Mouse (Mus musculus) myocyte (in vitro differentiated cells): ENCODE data around the gene Ttc39d.

Experiments
- MYOG ChIP-seq, 3 experiments: IDR thresholded peaks; one replicate each; pipeline ENCODE4 v1.6.1; 2011; ENCODE audit warnings: control low read depth in 2 of 3, low read depth in 2 of 3, mild to moderate bottlenecking in 2 of 3; ENCODE audit not compliant: insufficient read length in 2 of 3, control insufficient read depth in 1 of 3, insufficient read depth in 1 of 3
- POLR2A ChIP-seq: IDR thresholded peaks from one replicate; pipeline ENCODE4 v1.6.1; 2011; ENCODE audit warnings: low read depth, mild to moderate bottlenecking, control low read depth, moderate library complexity; ENCODE audit not compliant: insufficient read length
- POLR2AphosphoS2 ChIP-seq: IDR thresholded peaks from one replicate; pipeline ENCODE4 v1.6.1; 2011; ENCODE audit warnings: low read depth, control low read depth; ENCODE audit not compliant: insufficient read length
- TCF12 ChIP-seq: IDR thresholded peaks from one replicate; pipeline ENCODE4 v1.6.1; 2011; ENCODE audit warnings: mild to moderate bottlenecking, control low read depth; ENCODE audit not compliant: poor library complexity, insufficient read depth, severe bottlenecking

DNA sequence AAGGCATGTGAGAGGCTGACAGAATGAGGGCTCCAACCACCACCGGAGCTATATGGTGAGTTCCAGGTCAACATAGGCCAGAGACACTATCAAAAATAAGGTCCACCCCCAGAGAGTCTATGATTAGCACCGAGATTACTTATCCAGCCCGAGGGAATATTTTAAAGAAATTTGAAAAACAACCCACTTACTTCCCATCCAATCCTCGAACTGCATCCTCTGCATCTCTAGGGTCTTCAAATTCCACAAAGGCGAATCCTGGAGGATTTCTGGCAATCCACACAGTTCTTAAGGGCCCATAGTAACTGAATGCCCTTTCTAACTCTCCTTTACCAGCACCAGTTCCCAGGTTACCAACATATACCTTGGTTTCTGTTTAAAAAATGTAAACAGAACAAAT lies 1.6 kb upstream of the Ttc39d start:
- TF ChIP-seq POLR2AphosphoS2 (no peak), MYOG (IDR thresholded peaks at IDR 0.05; ENCODE audit: control insufficient read depth in 1 of 3, insufficient read depth in 1 of 3, insufficient read length in 2 of 3, low read depth in 2 of 3) (no peak), POLR2A (no peak), TCF12 (no peak)
